Comparison of ENCODE assay signal across 12 mouse cellular contexts in the genomic region with DNA sequence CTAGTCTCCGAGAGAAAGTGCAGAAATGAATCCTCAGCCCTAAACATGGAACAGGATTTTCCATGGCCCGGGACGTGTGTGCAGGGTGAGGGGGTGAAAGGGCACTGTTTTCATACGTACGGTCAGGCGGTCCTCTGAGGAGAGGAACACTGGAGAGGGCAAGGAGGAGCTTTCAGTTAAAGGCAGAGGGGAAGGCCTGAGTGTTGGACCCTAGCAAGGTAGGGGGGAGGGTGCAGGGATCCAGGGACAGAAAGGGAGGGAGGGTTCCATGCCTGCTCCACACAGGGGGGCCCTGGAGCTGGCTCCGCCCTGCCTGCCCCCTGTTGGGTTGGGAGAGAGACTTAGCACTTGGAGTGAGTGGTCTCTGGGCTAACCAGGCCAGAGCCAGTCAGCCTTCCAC. TPM values are rescaled to one million over a fixed set of nuclear protein-coding genes. Genes with fewer than 3 reads are reported as not detected.
A peak's percentile ranks its signal among the peaks of the same experiment; 100 is the strongest.
DNase-seq lines count a peak whose midpoint lies in the region; ATAC-seq and TF ChIP-seq lines count a peak whose summit lies in the region.
"Had no signal": no experiment of that assay in that cellular context is flagged by ENCODE, and none has a peak within 500 bp of the region (broad histone marks: within the 10 kb centered on the region; RNA-seq: fewer than 3 reads in every experiment).

No protein-coding gene starts in this region.

- no peak for ATAC-seq in embryonic facial prominence, embryonic 14.5 days (ENCODE audit: low read depth)
- no peak for ATAC-seq in hindbrain, embryonic 14.5 days (ENCODE audit: low FRiP score)
- no peak for ATAC-seq in midbrain, embryonic 14.5 days (ENCODE audit: low FRiP score, low TSS enrichment)
- ATAC-seq in liver, embryonic 12.5 days, result no peak

- peak overlapping the region; percentile 49 for H3K27ac ChIP-seq in layer of hippocampus, adult 2 months
- H3K27ac ChIP-seq in embryonic facial prominence, embryonic 14.5 days (replicated peaks; ENCODE audit: low read depth, low read length), result peak overlapping the region; percentile 82
- peak overlapping the region; percentile 64 for H3K27ac ChIP-seq in hindbrain, embryonic 14.5 days
- H3K27ac ChIP-seq in midbrain, embryonic 14.5 days (replicated peaks; ENCODE audit: low read depth, low read length), result peak overlapping the region; percentile 46; the same call in 1 of the 2 replicates
- H3K27ac ChIP-seq in liver, embryonic 12.5 days, result no peak overlapping the region
- H3K27ac ChIP-seq: stomach, embryonic 15.5 days had no signal

- H3K4me3 ChIP-seq in layer of hippocampus, adult 2 months, result no peak overlapping the region
- no peak overlapping the region for H3K4me3 ChIP-seq in embryonic facial prominence, embryonic 14.5 days (ENCODE audit: low read depth, low read length)
- no peak overlapping the region for H3K4me3 ChIP-seq in hindbrain, embryonic 14.5 days (replicated peaks; ENCODE audit: low read length)
- no peak overlapping the region for H3K4me3 ChIP-seq in midbrain, embryonic 14.5 days (replicated peaks; ENCODE audit: low read depth, low read length)
- H3K4me3 ChIP-seq in liver, embryonic 12.5 days, result no peak overlapping the region
- H3K4me3 ChIP-seq: heart, embryonic 13.5 days; stomach, embryonic 15.5 days had no signal

- H3K36me3 ChIP-seq in embryonic facial prominence, embryonic 14.5 days (ENCODE audit: control insufficient read depth, insufficient read depth, low read length), result peaks cover 84% of the 10 kb centered on the region
- peaks cover 70% of the 10 kb centered on the region for H3K36me3 ChIP-seq in hindbrain, embryonic 14.5 days (replicated peaks; ENCODE audit: control insufficient read depth, insufficient read depth)
- H3K36me3 ChIP-seq in midbrain, embryonic 14.5 days (ENCODE audit: control insufficient read depth, insufficient read depth, low read length), result peaks cover 78% of the 10 kb centered on the region
- H3K36me3 ChIP-seq in liver, embryonic 12.5 days, result peaks cover 19% of the 10 kb centered on the region; the same call in 1 of the 2 replicates

- 64% methylated on average over 7 of the region's 7 CpGs for WGBS in embryonic facial prominence, embryonic 14.5 days
- WGBS in hindbrain, embryonic 14.5 days, result 73% methylated on average over 7 of the region's 7 CpGs
- 76% methylated on average over 7 of the region's 7 CpGs for WGBS in midbrain, embryonic 14.5 days
- 77% methylated on average over 7 of the region's 7 CpGs for WGBS in liver, embryonic 12.5 days (ENCODE audit: insufficient replicate concordance)

- H3K9ac ChIP-seq in embryonic facial prominence, embryonic 14.5 days (ENCODE audit: low read depth, low read length), result peak overlapping the region; percentile 20; the same call in 1 of the 2 replicates
- no peak overlapping the region for H3K9ac ChIP-seq in hindbrain, embryonic 14.5 days
- no peak overlapping the region for H3K9ac ChIP-seq in midbrain, embryonic 14.5 days (replicated peaks; ENCODE audit: low read length)
- H3K9ac ChIP-seq in liver, embryonic 12.5 days, result no peak overlapping the region
- H3K9ac ChIP-seq: heart, embryonic 13.5 days; lung, embryonic 14.5 days; stomach, embryonic 15.5 days had no signal

- no peaks in the 10 kb centered on the region for H3K27me3 ChIP-seq in embryonic facial prominence, embryonic 14.5 days (replicated peaks; ENCODE audit: control insufficient read depth, insufficient read depth, low read length)
- no peaks in the 10 kb centered on the region for H3K27me3 ChIP-seq in hindbrain, embryonic 14.5 days (ENCODE audit: control insufficient read depth, insufficient read depth, low read length)
- no peaks in the 10 kb centered on the region for H3K27me3 ChIP-seq in midbrain, embryonic 14.5 days (ENCODE audit: control insufficient read depth, insufficient read depth, low read length)
- no peaks in the 10 kb centered on the region for H3K27me3 ChIP-seq in liver, embryonic 12.5 days (replicated peaks)
- H3K27me3 ChIP-seq: heart, embryonic 13.5 days; stomach, embryonic 15.5 days had no signal

- no peak for DNase-seq in layer of hippocampus, adult 2 months (ENCODE audit: low spot score in 2 of 2)
- no peak for DNase-seq in layer of hippocampus, adult 9-10 months (ENCODE audit: low spot score)
- DNase-seq in embryonic facial prominence, embryonic 14.5 days (ENCODE audit: low spot score), result no peak
- no peak for DNase-seq in hindbrain, embryonic 14.5 days (ENCODE audit: low spot score)
- no peak for DNase-seq in midbrain, embryonic 14.5 days
- DNase-seq in gastrocnemius, postnatal 4 days (ENCODE audit: low spot score in 2 of 2), result no peak
- DNase-seq in embryo, embryonic 10 days (ENCODE audit: low spot score), result no peak
- DNase-seq: kidney, adult 11 months had no signal

- H3K4me1 ChIP-seq in embryonic facial prominence, embryonic 14.5 days (ENCODE audit: control insufficient read depth, insufficient read depth, low read length), result peaks cover 19% of the 10 kb centered on the region
- peaks cover 15% of the 10 kb centered on the region; the same call in 1 of the 2 replicates for H3K4me1 ChIP-seq in hindbrain, embryonic 14.5 days (replicated peaks; ENCODE audit: control insufficient read depth, insufficient read depth, low read length)
- H3K4me1 ChIP-seq in midbrain, embryonic 14.5 days (ENCODE audit: control insufficient read depth, insufficient read depth, low read length), result no peaks in the 10 kb centered on the region
- no peaks in the 10 kb centered on the region for H3K4me1 ChIP-seq in liver, embryonic 12.5 days
- H3K4me1 ChIP-seq: stomach, embryonic 15.5 days had no signal

- no peak overlapping the region for H3K4me2 ChIP-seq in embryonic facial prominence, embryonic 14.5 days (ENCODE audit: low read depth, low read length)
- H3K4me2 ChIP-seq in hindbrain, embryonic 14.5 days (replicated peaks), result no peak overlapping the region
- no peak overlapping the region for H3K4me2 ChIP-seq in midbrain, embryonic 14.5 days (ENCODE audit: low read length)
- H3K4me2 ChIP-seq in liver, embryonic 12.5 days, result no peak overlapping the region
- H3K4me2 ChIP-seq: heart, embryonic 13.5 days; lung, embryonic 14.5 days; stomach, embryonic 15.5 days had no signal

- TF ChIP-seq CTCF in layer of hippocampus, adult 2 months (conservative IDR thresholded peaks at IDR 0.05), result no peak

- no peaks in the 10 kb centered on the region for H3K9me3 ChIP-seq in embryonic facial prominence, embryonic 14.5 days (ENCODE audit: control insufficient read depth, low read length)
- no peaks in the 10 kb centered on the region for H3K9me3 ChIP-seq in hindbrain, embryonic 14.5 days (ENCODE audit: control insufficient read depth, low read length)
- H3K9me3 ChIP-seq in midbrain, embryonic 14.5 days (ENCODE audit: control insufficient read depth, low read length), result no peaks in the 10 kb centered on the region
- no peaks in the 10 kb centered on the region for H3K9me3 ChIP-seq in liver, embryonic 12.5 days (replicated peaks)
- H3K9me3 ChIP-seq: heart, embryonic 13.5 days; stomach, embryonic 15.5 days had no signal

RNA-seq across cellular contexts. Expression of gene Axin2, which starts 28.4 kb away (rescaled TPM):
- 10 to 100 TPM; 31.1 to 32.7 TPM for total RNA-seq in layer of hippocampus, adult 2 months (2021)
- polyA plus RNA-seq in embryonic facial prominence, embryonic 14.5 days (2014; fragmentation: Nextera tagmentation; extraction: Ambion mirVana), result 11.4 and 11.8 TPM in 2 replicates
- 9.0 and 11.7 TPM in 2 replicates for polyA plus RNA-seq in hindbrain, embryonic 14.5 days (2014; fragmentation: Nextera tagmentation; extraction: Ambion mirVana)
- 14.1 and 19.4 TPM in 2 replicates for polyA plus RNA-seq in midbrain, embryonic 14.5 days (2014; fragmentation: Nextera tagmentation; extraction: Ambion mirVana)
- 0.41 and 0.85 TPM in 2 replicates for polyA plus RNA-seq in liver, embryonic 12.5 days (2016; fragmentation: Nextera tagmentation; extraction: Ambion mirVana)
- 10 to 100 TPM; 24.5 to 26.8 TPM for total RNA-seq in gastrocnemius, postnatal 4 days (2021)
